Mouse (Mus musculus): ENCODE results near the gene Sez6l. TPM values are rescaled to one million over a fixed set of nuclear protein-coding genes. Genes with fewer than 3 reads are reported as not detected.

Gene Sez6l
- polyA plus RNA-seq, 1 experiment, result 0.34 TPM

GRCm38 (mm10) chr5:112573916-112574315, 3.1 kb downstream of the Sez6l start:
- no peak for DNase-seq (ENCODE audit: low read depth in 1 of 2, low spot score in 2 of 2)
- TF ChIP-seq CTCF (IDR thresholded peaks at IDR 0.05; ENCODE audit: extremely low read depth, insufficient read depth, insufficient read length, insufficient replicate concordance) (peak; percentile 24; the same call in 1 of the 2 replicates), POLR2A (IDR thresholded peaks at IDR 0.05; ENCODE audit: low read depth, low read length) (no peak)
- Histone ChIP-seq H3K36me3 (ENCODE audit: control insufficient read depth, insufficient read depth, low read length) (no peaks in the 10 kb centered on the region), H3K4me3 (ENCODE audit: extremely low read depth, insufficient read depth, insufficient read length) (no peak overlapping the region), H3K27ac (ENCODE audit: insufficient read depth, low read length) (no peak overlapping the region), H3K27me3 (ENCODE audit: control insufficient read depth, insufficient read depth, low read length) (peaks cover 3% of the 10 kb centered on the region), H3K4me1 (ENCODE audit: control insufficient read depth, insufficient read depth, insufficient read length) (no peaks in the 10 kb centered on the region; the same call in 1 of the 2 replicates)
- WGBS, result 17% methylated on average over 8 of the region's 8 CpGs

GRCm38 (mm10) chr5:112572217-112572616, 4.8 kb downstream of the Sez6l start:
- no peak for TF ChIP-seq CTCF (IDR thresholded peaks at IDR 0.05; ENCODE audit: extremely low read depth, insufficient read depth, insufficient read length, insufficient replicate concordance)
- no peak for TF ChIP-seq POLR2A (IDR thresholded peaks at IDR 0.05; ENCODE audit: low read depth, low read length)
- no peaks in the 10 kb centered on the region; the same call in 1 of the 2 replicates for H3K4me1 ChIP-seq (ENCODE audit: control insufficient read depth, insufficient read depth, insufficient read length)
- WGBS, result 49% methylated on average over 2 of the region's 2 CpGs
- no peak overlapping the region for H3K4me3 ChIP-seq (ENCODE audit: extremely low read depth, insufficient read depth, insufficient read length)
- DNase-seq (ENCODE audit: low read depth in 1 of 2, low spot score in 2 of 2), result no peak
- no peak overlapping the region for H3K27ac ChIP-seq (ENCODE audit: insufficient read depth, low read length)
- no peaks in the 10 kb centered on the region for H3K36me3 ChIP-seq (ENCODE audit: control insufficient read depth, insufficient read depth, low read length)
- H3K27me3 ChIP-seq (ENCODE audit: control insufficient read depth, insufficient read depth, low read length), result peaks cover 3% of the 10 kb centered on the region

GRCm38 (mm10) chr5:112565489-112565888, 11.5 kb downstream of the Sez6l start:
- no peak overlapping the region for H3K27ac ChIP-seq (ENCODE audit: insufficient read depth, low read length)
- TF ChIP-seq POLR2A (IDR thresholded peaks at IDR 0.05; ENCODE audit: low read depth, low read length), result no peak
- TF ChIP-seq CTCF (IDR thresholded peaks at IDR 0.05; ENCODE audit: extremely low read depth, insufficient read depth, insufficient read length, insufficient replicate concordance), result no peak
- WGBS, result 67% methylated on average over 8 of the region's 8 CpGs
- no peaks in the 10 kb centered on the region for H3K4me1 ChIP-seq (ENCODE audit: control insufficient read depth, insufficient read depth, insufficient read length)
- no peaks in the 10 kb centered on the region for H3K36me3 ChIP-seq (ENCODE audit: control insufficient read depth, insufficient read depth, low read length)
- H3K4me3 ChIP-seq (ENCODE audit: extremely low read depth, insufficient read depth, insufficient read length), result no peak overlapping the region
- no peak for DNase-seq (ENCODE audit: low read depth in 1 of 2, low spot score in 2 of 2)
- no peaks in the 10 kb centered on the region for H3K27me3 ChIP-seq (ENCODE audit: control insufficient read depth, insufficient read depth, low read length)

- TF ChIP-seq CTCF (IDR thresholded peaks at IDR 0.05; ENCODE audit: extremely low read depth, insufficient read depth, insufficient read length, insufficient replicate concordance) (no peak), POLR2A (IDR thresholded peaks at IDR 0.05; ENCODE audit: low read depth, low read length) (no peak)
Observed at GRCm38 (mm10) chr5:112565083-112565482, 11.9 kb downstream of the Sez6l start.

GRCm38 (mm10) chr5:112560869-112561499, 16.0 kb downstream of the Sez6l start:
- TF ChIP-seq CTCF (IDR thresholded peaks at IDR 0.05; ENCODE audit: extremely low read depth, insufficient read depth, insufficient read length, insufficient replicate concordance) (no peak), POLR2A (IDR thresholded peaks at IDR 0.05; ENCODE audit: low read depth, low read length) (no peak)

More at GRCm38 (mm10) chr5:112565083-112565482, 11.9 kb downstream of the Sez6l start:
- no peaks in the 10 kb centered on the region for H3K36me3 ChIP-seq (ENCODE audit: control insufficient read depth, insufficient read depth, low read length)
- no peak overlapping the region for H3K27ac ChIP-seq (ENCODE audit: insufficient read depth, low read length)
- H3K27me3 ChIP-seq (ENCODE audit: control insufficient read depth, insufficient read depth, low read length), result no peaks in the 10 kb centered on the region
- no peak for DNase-seq (ENCODE audit: low read depth in 1 of 2, low spot score in 2 of 2)
- H3K4me1 ChIP-seq (ENCODE audit: control insufficient read depth, insufficient read depth, insufficient read length), result no peaks in the 10 kb centered on the region
- H3K4me3 ChIP-seq (ENCODE audit: extremely low read depth, insufficient read depth, insufficient read length), result no peak overlapping the region
- WGBS, result 91% methylated on average over 17 of the region's 17 CpGs

GRCm38 (mm10) chr5:112560139-112560538, 16.8 kb downstream of the Sez6l start:
- H3K4me3 ChIP-seq (ENCODE audit: extremely low read depth, insufficient read depth, insufficient read length), result no peak overlapping the region
- H3K4me1 ChIP-seq (ENCODE audit: control insufficient read depth, insufficient read depth, insufficient read length), result no peaks in the 10 kb centered on the region
- H3K36me3 ChIP-seq (ENCODE audit: control insufficient read depth, insufficient read depth, low read length), result no peaks in the 10 kb centered on the region
- no peak for TF ChIP-seq POLR2A (IDR thresholded peaks at IDR 0.05; ENCODE audit: low read depth, low read length)
- TF ChIP-seq CTCF (IDR thresholded peaks at IDR 0.05; ENCODE audit: extremely low read depth, insufficient read depth, insufficient read length, insufficient replicate concordance), result no peak
- no peak overlapping the region for H3K27ac ChIP-seq (ENCODE audit: insufficient read depth, low read length)
- DNase-seq (ENCODE audit: low read depth in 1 of 2, low spot score in 2 of 2), result no peak
- 81% methylated on average over 16 of the region's 16 CpGs for WGBS
- no peaks in the 10 kb centered on the region for H3K27me3 ChIP-seq (ENCODE audit: control insufficient read depth, insufficient read depth, low read length)

More at GRCm38 (mm10) chr5:112560869-112561499, 16.0 kb downstream of the Sez6l start:
- Histone ChIP-seq H3K4me3 (ENCODE audit: extremely low read depth, insufficient read depth, insufficient read length) (no peak overlapping the region), H3K27ac (ENCODE audit: insufficient read depth, low read length) (no peak overlapping the region), H3K36me3 (ENCODE audit: control insufficient read depth, insufficient read depth, low read length) (no peaks in the 10 kb centered on the region), H3K27me3 (ENCODE audit: control insufficient read depth, insufficient read depth, low read length) (no peaks in the 10 kb centered on the region), H3K4me1 (ENCODE audit: control insufficient read depth, insufficient read depth, insufficient read length) (no peaks in the 10 kb centered on the region)
- WGBS, result 75% methylated on average over 15 of the region's 15 CpGs
- no peak for DNase-seq (ENCODE audit: low read depth in 1 of 2, low spot score in 2 of 2)

GRCm38 (mm10) chr5:112557396-112557795, 19.6 kb downstream of the Sez6l start:
- Histone ChIP-seq H3K4me1 (ENCODE audit: control insufficient read depth, insufficient read depth, insufficient read length) (no peaks in the 10 kb centered on the region), H3K27ac (ENCODE audit: insufficient read depth, low read length) (no peak overlapping the region), H3K27me3 (ENCODE audit: control insufficient read depth, insufficient read depth, low read length) (no peaks in the 10 kb centered on the region), H3K4me3 (ENCODE audit: extremely low read depth, insufficient read depth, insufficient read length) (no peak overlapping the region), H3K36me3 (ENCODE audit: control insufficient read depth, insufficient read depth, low read length) (no peaks in the 10 kb centered on the region)
- no peak for DNase-seq (ENCODE audit: low read depth in 1 of 2, low spot score in 2 of 2)
- WGBS, result 86% methylated on average over 4 of the region's 4 CpGs
- TF ChIP-seq CTCF (IDR thresholded peaks at IDR 0.05; ENCODE audit: extremely low read depth, insufficient read depth, insufficient read length, insufficient replicate concordance), result no peak
- TF ChIP-seq POLR2A (IDR thresholded peaks at IDR 0.05; ENCODE audit: low read depth, low read length), result no peak
